In the genomic region with DNA sequence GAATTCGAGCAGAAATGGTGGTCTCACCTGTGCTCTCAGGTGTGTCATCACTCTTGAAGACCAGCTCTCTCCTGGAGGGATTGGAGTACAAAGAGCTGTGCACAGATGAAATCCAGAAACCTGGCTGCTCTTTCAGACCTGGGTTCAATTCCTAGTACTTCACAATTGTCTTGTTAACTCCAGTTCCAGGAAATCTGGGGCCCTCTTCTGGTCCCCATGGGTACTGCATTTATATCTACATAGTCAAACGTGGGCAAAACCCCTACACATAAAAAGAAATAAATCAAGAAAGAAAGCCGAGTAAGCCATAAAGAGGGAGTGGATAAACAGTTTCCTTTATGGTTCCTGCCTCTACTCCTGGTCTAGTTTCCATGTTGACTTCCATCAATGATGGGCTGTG, we compare ENCODE assay signal across 22 mouse cellular contexts. TPM values are rescaled to one million over a fixed set of nuclear protein-coding genes. Genes with fewer than 3 reads are reported as not detected.
DNase-seq lines count a peak whose midpoint lies in the region; ATAC-seq and TF ChIP-seq lines count a peak whose summit lies in the region.
"Had no signal": no experiment of that assay in that cellular context is flagged by ENCODE, and none has a peak within 500 bp of the region (broad histone marks: within the 10 kb centered on the region; RNA-seq: fewer than 3 reads in every experiment).

No protein-coding gene starts in this region.

- no peak overlapping the region for H3K9ac ChIP-seq in lung, postnatal 0 days (replicated peaks; ENCODE audit: low read depth)
- no peak overlapping the region for H3K9ac ChIP-seq in MEL (ENCODE audit: control insufficient read depth, low read depth, low read length, poor library complexity, severe bottlenecking)
- H3K9ac ChIP-seq: forebrain, embryonic 12.5 days; heart, embryonic 15.5 days had no signal

- H3K4me3 ChIP-seq in gastrocnemius, adult 2 months: no peak overlapping the region
- no peak overlapping the region for H3K4me3 ChIP-seq in lung, postnatal 0 days (ENCODE audit: low read depth, low read length)
- no peak overlapping the region for H3K4me3 ChIP-seq in MEL (ENCODE audit: control insufficient read depth in 1 of 2, insufficient read depth in 1 of 2, low read depth in 2 of 2, low read length in 2 of 2)
- H3K4me3 ChIP-seq: forebrain, embryonic 12.5 days; heart, embryonic 15.5 days; myocyte had no signal

- no peak for TF ChIP-seq POLR2A in MEL (IDR thresholded peaks at IDR 0.05; ENCODE audit: control insufficient read depth in 1 of 2, insufficient read depth in 1 of 2, low read depth in 1 of 2, low read length in 2 of 2, poor library complexity in 1 of 2)

- H3K4me2 ChIP-seq in lung, postnatal 0 days (replicated peaks; ENCODE audit: low read depth, low read length): no peak overlapping the region
- H3K4me2 ChIP-seq: forebrain, embryonic 12.5 days; heart, embryonic 15.5 days; midbrain, embryonic 11.5 days had no signal

- no peak for TF ChIP-seq EP300 in lung, postnatal 0 days (IDR thresholded peaks at IDR 0.05)
- TF ChIP-seq EP300 in MEL (IDR thresholded peaks at IDR 0.05; ENCODE audit: low read depth in 1 of 2, low read length in 2 of 2): no peak

- no peaks in the 10 kb centered on the region for H3K36me3 ChIP-seq in lung, postnatal 0 days (ENCODE audit: insufficient read depth, low read length)
- H3K36me3 ChIP-seq in MEL (ENCODE audit: control insufficient read depth in 1 of 2, insufficient read depth in 2 of 2, low read length in 2 of 2): no peaks in the 10 kb centered on the region
- H3K36me3 ChIP-seq: forebrain, embryonic 12.5 days; heart, embryonic 15.5 days had no signal

- ATAC-seq in lung, postnatal 0 days: no peak

- intact Hi-C loops in gastrocnemius, adult 2 months (cut with DNase I): no loop called here

- H3K27me3 ChIP-seq in lung, postnatal 0 days (replicated peaks; ENCODE audit: insufficient read depth, low read length): no peaks in the 10 kb centered on the region
- peaks cover 8 to 18% of the 10 kb centered on the region in 2 experiments for H3K27me3 ChIP-seq in MEL (ENCODE audit: control insufficient read depth in 1 of 2, insufficient read depth in 2 of 2, low read length in 2 of 2)
- H3K27me3 ChIP-seq: forebrain, embryonic 12.5 days; heart, embryonic 15.5 days had no signal

- DNase-seq in gastrocnemius, adult 2 months: no peak
- DNase-seq in gastrocnemius, postnatal 10 days: no peak
- DNase-seq in lung, postnatal 0 days (ENCODE audit: low spot score): no peak
- no peak for DNase-seq in lung, postnatal 4 days
- DNase-seq in MEL (ENCODE audit: low read depth, low spot score): peak; percentile 62
- DNase-seq in naive thymus-derived CD4-positive, alpha-beta T cell, adult 2 months (ENCODE audit: low read depth): peak; percentile 33
- DNase-seq in cerebellum, adult 11-12 months: no peak
- DNase-seq in cerebellum, postnatal 4 days (ENCODE audit: low spot score in 2 of 2): no peak
- DNase-seq: adrenal gland, adult 2 months; cerebellum, adult 18-20 months; kidney, postnatal 10 days; layer of hippocampus, adult 9-11 months; lung, postnatal 10 days; right cerebral cortex, postnatal 14 days; thymus, adult 18-20 months had no signal

- no peaks in the 10 kb centered on the region for H3K79me2 ChIP-seq in MEL (ENCODE audit: control insufficient read depth, insufficient read depth, low read length, poor library complexity)

- peak; percentile 44 for TF ChIP-seq RAD21 in MEL (IDR thresholded peaks at IDR 0.05; ENCODE audit: low read depth, low read length)

- 51% methylated on average over 3 of the region's 3 CpGs for WGBS in lung, postnatal 0 days

- H3K4me1 ChIP-seq in lung, postnatal 0 days (ENCODE audit: insufficient read depth, low read depth, low read length): no peaks in the 10 kb centered on the region
- H3K4me1 ChIP-seq in MEL (ENCODE audit: control insufficient read depth in 1 of 2, insufficient read depth in 2 of 2, low read length in 2 of 2): no peaks in the 10 kb centered on the region
- H3K4me1 ChIP-seq: forebrain, embryonic 12.5 days; heart, embryonic 15.5 days had no signal

- H3K27ac ChIP-seq in gastrocnemius, adult 2 months: no peak overlapping the region
- no peak overlapping the region for H3K27ac ChIP-seq in lung, postnatal 0 days (ENCODE audit: low read length)
- no peak overlapping the region for H3K27ac ChIP-seq in MEL (ENCODE audit: control insufficient read depth, low read depth, low read length)
- H3K27ac ChIP-seq: forebrain, embryonic 12.5 days; heart, embryonic 15.5 days had no signal

- no peaks in the 10 kb centered on the region for H3K9me3 ChIP-seq in lung, postnatal 0 days (ENCODE audit: low read length)
- H3K9me3 ChIP-seq in MEL (replicated peaks; ENCODE audit: insufficient read depth, low read length): no peaks in the 10 kb centered on the region
- H3K9me3 ChIP-seq: forebrain, embryonic 12.5 days; heart, embryonic 15.5 days had no signal

- peak; percentile 18; the same call in 1 of the 2 replicates for TF ChIP-seq CTCF in gastrocnemius, adult 2 months (IDR thresholded peaks at IDR 0.05)
- peak; percentile 17; the same call in 1 of the 2 replicates for TF ChIP-seq CTCF in lung, postnatal 0 days (IDR thresholded peaks at IDR 0.05)
- peak in 2 of 3 experiments; percentile 49 to 57; a peak in 4 of 6 replicates for TF ChIP-seq CTCF in MEL (IDR thresholded peaks at IDR 0.05 in 2 of 3, conservative IDR thresholded peaks at IDR 0.05 in 1 of 3; ENCODE audit: control insufficient read depth in 1 of 3, insufficient read depth in 1 of 3, low read depth in 2 of 3, low read length in 3 of 3, poor library complexity in 1 of 3, severe bottlenecking in 1 of 3)

TF ChIP-seq in MEL, 35 proteins besides CTCF, POLR2A, EP300 and RAD21:
- TF ChIP-seq SMC3 (IDR thresholded peaks at IDR 0.05; ENCODE audit: low read depth, low read length) (peak; percentile 60), ZC3H11A (IDR thresholded peaks at IDR 0.05; ENCODE audit: low read depth, low read length) (0 out of 2 replicates have a peak, but pooled peaks have one; percentile 14), GATA1 (IDR thresholded peaks at IDR 0.05; ENCODE audit: low read depth, low read length) (no peak)

RNA-seq across cellular contexts. Expression of a gene that starts 8.6 kb away (rescaled TPM):
- total RNA-seq in gastrocnemius, adult 2 months (2021): 10 to 100 TPM; 27.2 to 35.2 TPM
- 10 to 100 TPM; 59.2 to 63.5 TPM for total RNA-seq in gastrocnemius, postnatal 10 days (2021)
- polyA plus RNA-seq in lung, postnatal 0 days (2015; fragmentation: Nextera tagmentation; extraction: Ambion mirVana): 90.2 and 98.7 TPM in 2 replicates
- 111 and 144 TPM in 2 replicates for total RNA-seq in MEL (2012; rRNA removed)
- polyA plus RNA-seq in MEL (2012; ENCODE audit: insufficient read depth in 1 of 2, insufficient read length in 2 of 2, low read depth in 1 of 2, low replicate concordance in 2 of 2, missing spikeins in 1 of 2): 100 to 1,000 TPM in 1 of 2 experiments, not detected in 1; 116 TPM

RNA-seq across cellular contexts. Expression of a gene that starts 31.2 kb away (rescaled TPM):
- under 1 TPM in 1 of 2 experiments, not detected in 1; 0.26 TPM for total RNA-seq in gastrocnemius, adult 2 months (2021)
- total RNA-seq in gastrocnemius, postnatal 10 days (2021): under 1 TPM; 0.41 to 0.52 TPM
- polyA plus RNA-seq in lung, postnatal 0 days (2015; fragmentation: Nextera tagmentation; extraction: Ambion mirVana): 0.29 and 0.44 TPM in 2 replicates
- total RNA-seq in MEL (2012; rRNA removed): not detected in 2 replicates
- not detected for polyA plus RNA-seq in MEL (2012; ENCODE audit: insufficient read depth in 1 of 2, insufficient read length in 2 of 2, low read depth in 1 of 2, low replicate concordance in 2 of 2, missing spikeins in 1 of 2)
- total RNA-seq: granulocyte monocyte progenitor cell, adult 5-6 weeks; left cerebral cortex, postnatal 14 days; liver, adult 2 months had no signal
- polyA plus RNA-seq: adrenal gland, adult 2 months; forebrain, embryonic 12.5 days; heart, embryonic 15.5 days; liver, adult 2 months; midbrain, embryonic 11.5 days; myocyte had no signal

Comparison
In these comparisons a context has a peak if more than half of its experiments do, and no peak if none do; other contexts are left out.
1. DNase-seq: peak in MEL (single experiment) and naive thymus-derived CD4-positive, alpha-beta T cell, adult 2 months (single experiment); none in gastrocnemius, adult 2 months (single experiment), gastrocnemius, postnatal 10 days (single experiment), lung, postnatal 0 days (single experiment), lung, postnatal 4 days (0 of 2), cerebellum, adult 11-12 months (single experiment) and cerebellum, postnatal 4 days (0 of 2).
2. Peak in every context shown above with its lines, with median percentiles within 50 percentile points of each other: CTCF ChIP-seq.